Mouse (Mus musculus) MEL (cell line): ENCODE measurements at regions not wholly inside any gene's neighbourhood (a gene's known extent, or its start where the extent isn't known, plus 50 kb on each side); places are given as distances from the start of the nearest gene placed in this dataset.

Experiments
- CTCF ChIP-seq, 3 experiments: IDR thresholded peaks in 2 of 3; conservative IDR thresholded peaks in 1 of 3; 2 replicates each; pipeline ENCODE4 v1.5.1; 2011 to 2012; ENCODE audit warnings: low read length in 3 of 3, low read depth in 2 of 3, mild to moderate bottlenecking in 2 of 3, improper control_type of control experiment in 1 of 3, inconsistent platforms in 1 of 3, mixed read lengths in 1 of 3, moderate library complexity in 1 of 3; ENCODE audit not compliant: control insufficient read depth in 1 of 3, insufficient read depth in 1 of 3, poor library complexity in 1 of 3, severe bottlenecking in 1 of 3
- E2F4 ChIP-seq: IDR thresholded peaks from 2 replicates; pipeline ENCODE4 v1.6.1; 2011; ENCODE audit warnings: low read depth, low read length, improper control_type of control experiment, borderline replicate concordance
- EP300 ChIP-seq, 2 experiments: IDR thresholded peaks; 2 replicates each; pipeline ENCODE4 v1.6.1; 2011; ENCODE audit warnings: improper control_type of control experiment in 2 of 2, low read length in 2 of 2, low read depth in 1 of 2, mild to moderate bottlenecking in 1 of 2
- GABPA ChIP-seq: IDR thresholded peaks from 2 replicates; pipeline ENCODE4 v1.6.1; 2012; ENCODE audit warnings: low read depth, mild to moderate bottlenecking, inconsistent platforms, low read length, improper control_type of control experiment, moderate library complexity
- HCFC1 ChIP-seq: IDR thresholded peaks from 2 replicates; pipeline ENCODE4 v1.6.1; 2012; ENCODE audit warnings: low read depth, mild to moderate bottlenecking, inconsistent platforms, low read length, improper control_type of control experiment, moderate library complexity
- MAFK ChIP-seq: IDR thresholded peaks from 2 replicates; pipeline ENCODE4 v1.6.1; 2011; ENCODE audit warnings: low read depth, mild to moderate bottlenecking, low read length, improper control_type of control experiment, borderline replicate concordance
- MEF2A ChIP-seq: IDR thresholded peaks from 2 replicates; pipeline ENCODE4 v1.6.1; 2014; ENCODE audit warnings: low read depth, mild to moderate bottlenecking, inconsistent platforms, low read length, improper control_type of control experiment; ENCODE audit not compliant: poor library complexity, insufficient replicate concordance, severe bottlenecking; ENCODE audit errors: extremely low read depth
- POLR2A ChIP-seq, 2 experiments: IDR thresholded peaks; 2 replicates each; pipeline ENCODE4 v1.6.1; 2011 to 2012; ENCODE audit warnings: low read length in 2 of 2, mild to moderate bottlenecking in 2 of 2, control low read depth in 1 of 2, improper control_type of control experiment in 1 of 2, low read depth in 1 of 2, moderate library complexity in 1 of 2; ENCODE audit not compliant: control insufficient read depth in 1 of 2, insufficient read depth in 1 of 2, poor library complexity in 1 of 2
- POLR2AphosphoS5 ChIP-seq: IDR thresholded peaks from 2 replicates; pipeline ENCODE4 v1.6.1; 2012; ENCODE audit warnings: low read depth, borderline replicate concordance, mild to moderate bottlenecking, inconsistent platforms, low read length, moderate library complexity, mixed read lengths
- SMC3 ChIP-seq: IDR thresholded peaks from 2 replicates; pipeline ENCODE4 v1.6.1; 2011; ENCODE audit warnings: low read depth, low read length, improper control_type of control experiment
- TAL1 ChIP-seq: IDR thresholded peaks from 2 replicates; pipeline ENCODE4 v1.6.1; 2012; ENCODE audit warnings: mild to moderate bottlenecking, inconsistent platforms, low read length, moderate library complexity, mixed read lengths
- ZC3H11A ChIP-seq: IDR thresholded peaks from 2 replicates; pipeline ENCODE4 v1.6.1; 2012; ENCODE audit warnings: low read depth, mild to moderate bottlenecking, inconsistent platforms, low read length, improper control_type of control experiment
- ZMIZ1 ChIP-seq: IDR thresholded peaks from 2 replicates; pipeline ENCODE4 v1.6.1; 2012; ENCODE audit warnings: low read depth, mild to moderate bottlenecking, inconsistent platforms, low read length, improper control_type of control experiment, moderate library complexity

DNA sequence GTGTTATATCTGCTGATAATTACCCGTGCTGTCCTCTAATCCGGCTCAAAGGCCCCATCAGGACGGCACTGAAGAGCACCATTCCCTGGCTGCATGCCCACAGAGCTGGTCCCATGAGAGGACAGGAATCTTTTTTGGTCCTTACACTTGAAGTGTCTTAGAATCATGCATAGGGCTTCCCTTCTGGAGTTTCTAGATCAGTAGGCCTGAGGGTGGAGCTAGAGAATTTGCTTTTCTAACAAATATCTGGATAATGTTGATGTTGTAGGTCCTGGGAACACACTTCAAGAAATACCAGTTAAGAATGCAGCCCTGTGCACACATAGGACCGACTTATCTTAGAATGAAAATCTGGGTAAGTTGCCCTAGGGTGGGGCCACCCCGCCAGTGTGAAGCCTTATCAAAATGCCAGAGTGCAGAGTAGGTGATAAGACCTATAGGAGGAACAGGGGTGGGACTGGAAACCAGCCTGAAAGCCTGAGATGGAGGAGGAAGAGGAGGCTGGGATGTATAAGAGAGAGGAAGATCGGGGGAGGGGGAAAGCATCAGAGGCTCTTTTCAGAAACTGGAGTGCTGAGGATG lies 111.2 kb downstream of the Bdh1 start:
- TF ChIP-seq POLR2A (IDR thresholded peaks at IDR 0.05; ENCODE audit: control insufficient read depth in 1 of 2, insufficient read depth in 1 of 2, low read depth in 1 of 2, low read length in 2 of 2, poor library complexity in 1 of 2) (no peak), ZC3H11A (no peak), MEF2A (no peak), GABPA (no peak), EP300 (IDR thresholded peaks at IDR 0.05; ENCODE audit: low read depth in 1 of 2, low read length in 2 of 2) (peak; percentile 80 to 85), POLR2AphosphoS5 (no peak), CTCF (IDR thresholded peaks at IDR 0.05 in 2 of 3, conservative IDR thresholded peaks at IDR 0.05 in 1 of 3; ENCODE audit: control insufficient read depth in 1 of 3, insufficient read depth in 1 of 3, low read depth in 2 of 3, low read length in 3 of 3, poor library complexity in 1 of 3, severe bottlenecking in 1 of 3) (no peak), SMC3 (no peak), HCFC1 (no peak), MAFK (peak; percentile 31; the same call in 1 of the 2 replicates), TAL1 (no peak), E2F4 (no peak), ZMIZ1 (no peak)
